Mouse (Mus musculus) stomach, postnatal 0 days (tissue): ENCODE results near the gene Gm19426. TPM values are rescaled to one million over a fixed set of nuclear protein-coding genes. Genes with fewer than 3 reads are reported as not detected.

Source experiments
- ATAC-seq: fragments of 200-750 bp; cut with Nextera tagmentation; 2 replicates; pipeline ENCODE4 v1.8.0; 2017; ENCODE audit not compliant: low FRiP score, low TSS enrichment
- DNase-seq: peaks from one replicate; pipeline ENCODE4 v3.0.0-alpha.2; 2016; ENCODE audit warnings: low spot score
- H3K27ac ChIP-seq: fragments of 300-500 bp; sonication (generic); replicated peaks from 2 replicates; pipeline ENCODE4 v1.5.1; 2014; ENCODE audit warnings: mild to moderate bottlenecking, control low read depth
- H3K27me3 ChIP-seq: fragments of 300-500 bp; sonication (generic); 2 replicates; pipeline ENCODE4 v1.6.1; 2014; ENCODE audit warnings: low read length; ENCODE audit not compliant: control insufficient read depth, insufficient read depth
- H3K36me3 ChIP-seq: fragments of 300-500 bp; sonication (generic); 2 replicates; pipeline ENCODE4 v1.6.1; 2014; ENCODE audit warnings: low read length, mixed read lengths; ENCODE audit not compliant: control insufficient read depth, insufficient read depth
- H3K4me1 ChIP-seq: fragments of 300-500 bp; sonication (generic); replicated peaks from 2 replicates; pipeline ENCODE4 v1.6.1; 2014; ENCODE audit warnings: antibody characterized with exemption; ENCODE audit not compliant: control insufficient read depth, insufficient read depth
- H3K4me2 ChIP-seq: fragments of 300-500 bp; sonication (generic); replicated peaks from 2 replicates; pipeline ENCODE4 v1.6.1; 2014; ENCODE audit warnings: low read depth, mild to moderate bottlenecking, control low read depth, moderate library complexity
- H3K4me3 ChIP-seq: fragments of 300-500 bp; sonication (generic); 2 replicates; pipeline ENCODE4 v1.5.1; 2014; ENCODE audit warnings: low read depth, low read length, control low read depth
- H3K9ac ChIP-seq: fragments of 300-500 bp; sonication (generic); 2 replicates; pipeline ENCODE4 v1.6.1; 2014; ENCODE audit warnings: mild to moderate bottlenecking, low read length, control low read depth, mixed read lengths
- H3K9me3 ChIP-seq: fragments of 300-500 bp; sonication (generic); 2 replicates; pipeline ENCODE4 v1.6.1; 2016; ENCODE audit warnings: low read length; ENCODE audit not compliant: control insufficient read depth
- CTCF ChIP-seq: IDR thresholded peaks from 2 replicates; pipeline ENCODE4 v1.5.1; 2016; ENCODE audit warnings: antibody characterized with exemption, low read depth, mild to moderate bottlenecking, moderate library complexity
- EP300 ChIP-seq: optimal IDR thresholded peaks from 2 replicates; pipeline ENCODE3; 2016; ENCODE audit warnings: antibody characterized with exemption
- WGBS: fragments of 180-500 bp; shearing (Covaris S2); extraction: QIAGEN DNeasy Blood & Tissue Kit; methylation state at CpG from one replicate; pipeline ENCODE4 v1.1.7; 2014; 5-methylcytosine and 5-hydroxymethylcytosine counted together
- polyA plus RNA-seq: library from polyadenylated mRNA; unstranded; fragments of >200 nt; fragmentation: Nextera tagmentation; extraction: Ambion mirVana; gene quantifications from 2 replicates; pipeline ENCODE4 v1.2.1, GENCODE M21; 2015

The Gm19426 gene
- polyA plus RNA-seq, 1 experiment from 2014 or later, result 3.8 TPM

GRCm38 (mm10) chr2:84737451-84737925 lies 6.0 kb downstream of the Gm19426 start:
- 9% methylated on average over 8 of the region's 8 CpGs for WGBS
- 0 out of 2 replicates have a peak, but pooled peaks cover 2% of the 10 kb centered on the region for H3K27me3 ChIP-seq
- H3K36me3 ChIP-seq, result no peaks in the 10 kb centered on the region
- H3K9ac ChIP-seq, result no peak overlapping the region
- DNase-seq (peak; percentile 19), ATAC-seq (no peak)
- peak overlapping the region; percentile 58; the same call in 1 of the 2 replicates for H3K27ac ChIP-seq
- peaks cover 13% of the 10 kb centered on the region for H3K4me1 ChIP-seq
- no peaks in the 10 kb centered on the region for H3K9me3 ChIP-seq
- H3K4me2 ChIP-seq, result no peak overlapping the region
- TF ChIP-seq CTCF (peak; percentile 53), EP300 (no peak)
- H3K4me3 ChIP-seq, result no peak overlapping the region

DNA sequence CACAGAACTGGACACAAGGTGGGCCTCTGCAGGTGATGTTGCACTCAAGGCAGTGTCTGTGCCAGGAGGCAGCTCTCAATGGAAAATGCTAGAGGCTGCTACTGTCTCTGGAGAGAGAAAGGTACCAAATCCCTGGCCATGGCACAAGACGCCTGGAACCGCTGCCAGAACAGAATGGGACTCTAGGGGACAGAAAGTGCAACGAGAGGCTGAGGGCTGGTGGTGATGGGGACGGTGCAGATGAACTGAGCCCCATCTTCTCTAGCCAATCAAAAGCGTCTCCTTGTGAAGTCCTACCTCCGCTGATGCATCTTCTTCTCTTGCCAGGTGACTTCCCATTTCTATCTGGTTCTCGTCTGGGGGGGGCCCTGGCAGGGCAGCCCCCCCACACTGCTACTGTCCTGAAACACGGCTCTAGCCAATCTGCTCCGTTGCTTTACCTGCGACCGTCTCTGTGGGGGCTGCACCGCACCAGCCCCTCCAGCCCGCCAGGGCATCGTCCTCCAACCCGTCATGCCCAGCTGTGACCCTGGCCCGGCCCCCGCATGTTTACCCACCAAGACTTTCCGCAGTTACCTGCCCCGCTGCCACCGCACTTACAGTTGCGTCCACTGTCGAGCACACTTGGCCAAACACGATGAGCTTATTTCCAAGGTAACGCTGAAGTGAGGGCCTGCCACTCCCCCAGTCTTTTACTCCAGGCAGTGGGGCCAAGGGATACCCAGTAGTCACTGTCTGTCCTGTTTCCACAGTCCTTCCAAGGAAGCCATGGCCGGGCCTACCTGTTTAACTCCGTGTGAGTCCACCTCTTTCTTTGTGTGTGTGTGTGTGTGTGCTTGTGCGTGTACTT lies 6.9 kb downstream of the Gm19426 start:
- Histone ChIP-seq H3K4me3 (0 out of 2 replicates have a peak overlapping the region, but pooled peaks have one; percentile 4), H3K27ac (no peak overlapping the region), H3K9me3 (no peaks in the 10 kb centered on the region), H3K4me1 (peaks cover 6% of the 10 kb centered on the region), H3K4me2 (peak overlapping the region; percentile 29; the same call in 1 of the 2 replicates), H3K27me3 (0 out of 2 replicates have a peak, but pooled peaks cover 2% of the 10 kb centered on the region), H3K9ac (no peak overlapping the region; the same call in 1 of the 2 replicates), H3K36me3 (no peaks in the 10 kb centered on the region)
- ATAC-seq (no peak), DNase-seq (no peak)
- TF ChIP-seq CTCF, result no peak
- no peak for TF ChIP-seq EP300
- WGBS, result 5% methylated on average over 27 of the region's 27 CpGs

DNA sequence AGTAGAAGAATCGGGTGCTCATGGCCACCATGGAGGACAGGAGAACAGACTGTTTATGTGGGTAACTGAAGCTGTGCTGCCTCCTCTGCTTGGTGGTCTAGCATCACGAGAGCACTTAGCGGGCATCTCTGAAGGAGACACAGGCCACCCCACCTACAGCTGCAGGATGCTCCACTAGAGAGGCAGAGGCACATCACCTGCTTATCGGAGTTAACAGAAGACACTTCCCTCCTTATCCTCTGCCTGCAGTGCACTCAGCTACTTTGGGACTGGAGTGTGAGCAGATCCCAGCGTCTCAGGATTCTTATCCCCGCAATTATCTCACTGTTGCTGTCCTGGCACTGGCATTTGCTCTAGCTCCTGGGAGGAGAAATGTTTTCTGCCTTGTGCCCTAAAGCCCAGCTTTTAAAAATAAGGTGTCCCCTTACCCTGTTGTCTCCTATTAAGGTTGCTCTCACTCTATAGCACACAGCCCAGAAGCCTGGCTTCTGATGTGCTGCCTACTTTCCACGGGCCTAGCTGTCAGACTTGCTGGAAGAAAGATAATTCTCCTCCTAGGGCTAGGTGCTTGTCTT lies 8.0 kb downstream of the Gm19426 start:
- Histone ChIP-seq H3K4me3 (no peak overlapping the region), H3K27me3 (0 out of 2 replicates have a peak, but pooled peaks cover 2% of the 10 kb centered on the region), H3K36me3 (no peaks in the 10 kb centered on the region), H3K27ac (no peak overlapping the region), H3K4me1 (peaks cover 5% of the 10 kb centered on the region), H3K9ac (no peak overlapping the region), H3K4me2 (no peak overlapping the region; the same call in 1 of the 2 replicates), H3K9me3 (no peaks in the 10 kb centered on the region)
- TF ChIP-seq CTCF, result no peak
- no peak for TF ChIP-seq EP300
- no peak for ATAC-seq
- WGBS, result 19% methylated on average over 7 of the region's 7 CpGs
- no peak for DNase-seq

DNA sequence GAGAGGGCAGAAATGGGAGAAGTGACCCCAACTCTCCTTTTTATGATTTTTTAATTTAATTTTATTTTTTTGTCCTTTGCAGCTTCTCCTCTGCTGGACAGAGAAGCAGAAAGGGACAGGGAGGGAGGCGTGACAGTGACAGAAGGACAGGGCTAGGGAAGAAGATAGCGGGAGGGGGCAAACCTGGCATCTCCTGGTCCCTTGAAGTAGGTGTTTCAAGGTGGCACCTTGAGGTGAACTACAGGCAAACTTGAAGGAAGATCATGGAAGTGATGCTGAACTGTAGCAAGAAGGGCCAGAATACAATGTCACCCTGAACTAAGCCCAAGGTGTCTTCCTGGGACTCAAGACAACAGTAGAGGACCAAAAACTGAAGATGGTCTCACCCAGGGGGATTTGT lies 8.5 kb downstream of the Gm19426 start:
- H3K9me3 ChIP-seq, result no peaks in the 10 kb centered on the region
- 0 out of 2 replicates have a peak, but pooled peaks cover 2% of the 10 kb centered on the region for H3K27me3 ChIP-seq
- peak overlapping the region; percentile 32 for H3K4me3 ChIP-seq
- ATAC-seq (no peak), DNase-seq (no peak)
- TF ChIP-seq CTCF (no peak), EP300 (no peak)
- H3K4me1 ChIP-seq, result peaks cover 5% of the 10 kb centered on the region
- WGBS, result 0% methylated on average over 2 of the region's 2 CpGs
- peak overlapping the region; percentile 54 for H3K4me2 ChIP-seq
- H3K36me3 ChIP-seq, result no peaks in the 10 kb centered on the region
- H3K27ac ChIP-seq, result no peak overlapping the region
- H3K9ac ChIP-seq, result peak overlapping the region; percentile 32

- DNase-seq, result no peak
- WGBS, result under 1% methylated on average over 11 of the region's 11 CpGs
Measured at GRCm38 (mm10) chr2:84734351-84734864, 9.0 kb downstream of the Gm19426 start.

More at GRCm38 (mm10) chr2:84734351-84734864, 9.0 kb downstream of the Gm19426 start:
- Histone ChIP-seq H3K36me3 (no peaks in the 10 kb centered on the region), H3K9me3 (no peaks in the 10 kb centered on the region), H3K4me1 (peaks cover 5% of the 10 kb centered on the region), H3K9ac (peak overlapping the region; percentile 32), H3K4me3 (peak overlapping the region; percentile 32), H3K27me3 (0 out of 2 replicates have a peak, but pooled peaks cover 2% of the 10 kb centered on the region), H3K4me2 (peak overlapping the region; percentile 54), H3K27ac (0 out of 2 replicates have a peak overlapping the region, but pooled peaks have one; percentile 24)
- TF ChIP-seq EP300 (no peak), CTCF (no peak)
- no peak; the same call in 1 of the 2 replicates for ATAC-seq
